Mouse (Mus musculus) forebrain, embryonic 13.5 days (tissue): ENCODE measurements at regions not wholly inside any gene's neighbourhood (a gene's known extent, or its start where the extent isn't known, plus 50 kb on each side); places are given as distances from the start of the nearest gene placed in this dataset.
A peak's percentile ranks its signal among the peaks of the same experiment; 100 is the strongest.

ENCODE experiments used
- ATAC-seq: fragments of 200-750 bp; cut with Nextera tagmentation; 2 replicates; pipeline ENCODE4 v1.8.0; 2017
- H3K27ac ChIP-seq: fragments of 300-500 bp; sonication (generic); 2 replicates; pipeline ENCODE4 v1.5.1; 2015; ENCODE audit warnings: inconsistent platforms, mild to moderate bottlenecking, moderate library complexity
- H3K27me3 ChIP-seq: fragments of 300-500 bp; sonication (generic); 2 replicates; pipeline ENCODE4 v1.6.1; 2015; ENCODE audit warnings: mild to moderate bottlenecking, inconsistent platforms
- H3K36me3 ChIP-seq: fragments of 300-500 bp; sonication (generic); 2 replicates; pipeline ENCODE4 v1.6.1; 2015; ENCODE audit warnings: mild to moderate bottlenecking, inconsistent platforms; ENCODE audit not compliant: poor library complexity, severe bottlenecking
- H3K4me1 ChIP-seq: fragments of 300-500 bp; sonication (generic); 2 replicates; pipeline ENCODE4 v1.6.1; 2015; ENCODE audit warnings: inconsistent platforms
- H3K4me2 ChIP-seq: fragments of 300-500 bp; sonication (generic); 2 replicates; pipeline ENCODE4 v1.6.1; 2015; ENCODE audit warnings: inconsistent platforms, mild to moderate bottlenecking, moderate library complexity
- H3K4me3 ChIP-seq: fragments of 300-500 bp; sonication (generic); 2 replicates; pipeline ENCODE4 v1.5.1; 2015; ENCODE audit warnings: mild to moderate bottlenecking, inconsistent platforms
- H3K9ac ChIP-seq: fragments of 300-500 bp; sonication (generic); 2 replicates; pipeline ENCODE4 v1.6.1; 2015; ENCODE audit warnings: mild to moderate bottlenecking, inconsistent platforms
- H3K9me3 ChIP-seq: fragments of 300-500 bp; sonication (generic); replicated peaks from 2 replicates; pipeline ENCODE4 v1.6.1; 2016; ENCODE audit warnings: inconsistent platforms
- WGBS: fragments of 180-500 bp; shearing (Covaris S2); methylation state at CpG from one replicate; pipeline ENCODE4 v1.1.7; 2015; 5-methylcytosine and 5-hydroxymethylcytosine counted together

- Histone ChIP-seq H3K36me3 (no peaks in the 10 kb centered on the region), H3K9ac (no peak overlapping the region), H3K9me3 (no peaks in the 10 kb centered on the region), H3K4me1 (no peaks in the 10 kb centered on the region), H3K4me3 (no peak overlapping the region), H3K27me3 (no peaks in the 10 kb centered on the region), H3K4me2 (no peak overlapping the region), H3K27ac (no peak overlapping the region)
- 81% methylated on average over 9 of the region's 9 CpGs for WGBS
- ATAC-seq: no peak
These were observed 471.5 kb upstream of the Tenm4 start for GRCm38 (mm10) chr7:95699506-95699905.

GRCm38 (mm10) chr7:95710088-95710487 is 461.0 kb upstream of the Tenm4 start:
- H3K4me1 ChIP-seq: no peaks in the 10 kb centered on the region
- H3K9me3 ChIP-seq: no peaks in the 10 kb centered on the region
- no peaks in the 10 kb centered on the region for H3K27me3 ChIP-seq
- no peak overlapping the region for H3K4me3 ChIP-seq
- no peak overlapping the region for H3K4me2 ChIP-seq
- WGBS: 78% methylated on average over 7 of the region's 7 CpGs
- ATAC-seq: no peak
- no peak overlapping the region for H3K27ac ChIP-seq
- no peaks in the 10 kb centered on the region for H3K36me3 ChIP-seq
- H3K9ac ChIP-seq: no peak overlapping the region

GRCm38 (mm10) chr7:95720083-95720482 is 451.0 kb upstream of the Tenm4 start:
- Histone ChIP-seq H3K9ac (no peak overlapping the region), H3K4me3 (no peak overlapping the region)
- ATAC-seq: no peak

GRCm38 (mm10) chr7:95725716-95726487 is 445.1 kb upstream of the Tenm4 start:
- WGBS: 63% methylated on average over 2 of the region's 2 CpGs
- Histone ChIP-seq H3K36me3 (no peaks in the 10 kb centered on the region), H3K4me3 (no peak overlapping the region), H3K4me1 (peaks cover 4% of the 10 kb centered on the region; the same call in 1 of the 2 replicates), H3K4me2 (no peak overlapping the region), H3K27me3 (no peaks in the 10 kb centered on the region), H3K27ac (peak overlapping the region; percentile 8; the same call in 1 of the 2 replicates), H3K9me3 (no peaks in the 10 kb centered on the region), H3K9ac (no peak overlapping the region)
- peak; percentile 84 for ATAC-seq

More at GRCm38 (mm10) chr7:95720083-95720482, 451.0 kb upstream of the Tenm4 start:
- no peak overlapping the region for H3K27ac ChIP-seq
- no peaks in the 10 kb centered on the region for H3K9me3 ChIP-seq
- H3K4me1 ChIP-seq: no peaks in the 10 kb centered on the region
- no peak overlapping the region for H3K4me2 ChIP-seq
- no peaks in the 10 kb centered on the region for H3K36me3 ChIP-seq
- no peaks in the 10 kb centered on the region for H3K27me3 ChIP-seq

- no peak for ATAC-seq
- H3K4me2 ChIP-seq: no peak overlapping the region
These were observed 437.2 kb upstream of the Tenm4 start for GRCm38 (mm10) chr7:95733807-95734206.

GRCm38 (mm10) chr7:95734587-95734986 is 436.5 kb upstream of the Tenm4 start:
- no peak overlapping the region for H3K4me3 ChIP-seq
- 63% methylated on average over 5 of the region's 5 CpGs for WGBS
- H3K27me3 ChIP-seq: no peaks in the 10 kb centered on the region
- no peak overlapping the region for H3K9ac ChIP-seq
- H3K4me2 ChIP-seq: no peak overlapping the region
- no peak overlapping the region for H3K27ac ChIP-seq
- no peaks in the 10 kb centered on the region for H3K36me3 ChIP-seq
- H3K4me1 ChIP-seq: no peaks in the 10 kb centered on the region
- ATAC-seq: peak; percentile 83; the same call in 1 of the 2 replicates
- H3K9me3 ChIP-seq: no peaks in the 10 kb centered on the region

More at GRCm38 (mm10) chr7:95733807-95734206, 437.2 kb upstream of the Tenm4 start:
- WGBS: 59% methylated on average over 1 of the region's 1 CpGs
- no peaks in the 10 kb centered on the region for H3K36me3 ChIP-seq
- H3K4me3 ChIP-seq: no peak overlapping the region
- no peak overlapping the region for H3K27ac ChIP-seq
- no peak overlapping the region for H3K9ac ChIP-seq
- H3K9me3 ChIP-seq: no peaks in the 10 kb centered on the region
- H3K4me1 ChIP-seq: peaks cover 4% of the 10 kb centered on the region; the same call in 1 of the 2 replicates
- no peaks in the 10 kb centered on the region for H3K27me3 ChIP-seq

GRCm38 (mm10) chr7:95736716-95737115 is 434.3 kb upstream of the Tenm4 start:
- no peak overlapping the region for H3K4me2 ChIP-seq
- no peaks in the 10 kb centered on the region for H3K9me3 ChIP-seq
- H3K27ac ChIP-seq: no peak overlapping the region
- H3K4me1 ChIP-seq: no peaks in the 10 kb centered on the region
- no peaks in the 10 kb centered on the region for H3K27me3 ChIP-seq
- H3K4me3 ChIP-seq: no peak overlapping the region
- H3K9ac ChIP-seq: no peak overlapping the region
- ATAC-seq: no peak
- no peaks in the 10 kb centered on the region for H3K36me3 ChIP-seq

GRCm38 (mm10) chr7:95738725-95739245 is 432.3 kb upstream of the Tenm4 start:
- Histone ChIP-seq H3K4me2 (no peak overlapping the region), H3K4me1 (no peaks in the 10 kb centered on the region), H3K27me3 (no peaks in the 10 kb centered on the region), H3K27ac (no peak overlapping the region), H3K9ac (no peak overlapping the region), H3K36me3 (no peaks in the 10 kb centered on the region), H3K4me3 (no peak overlapping the region), H3K9me3 (no peaks in the 10 kb centered on the region)
- WGBS: 77% methylated on average over 2 of the region's 2 CpGs
- no peak for ATAC-seq

- no peaks in the 10 kb centered on the region for H3K36me3 ChIP-seq
- no peaks in the 10 kb centered on the region for H3K4me1 ChIP-seq
- no peaks in the 10 kb centered on the region for H3K27me3 ChIP-seq
- H3K9me3 ChIP-seq: no peaks in the 10 kb centered on the region
- whole genome bisulfite sequencing: 90% methylated on average over 5 of the region's 5 CpGs
- no peak for ATAC-seq
- no peak overlapping the region for H3K4me3 ChIP-seq
- H3K27ac ChIP-seq: no peak overlapping the region
- no peak overlapping the region for H3K4me2 ChIP-seq
- no peak overlapping the region for H3K9ac ChIP-seq
These were observed 431.3 kb upstream of the Tenm4 start for GRCm38 (mm10) chr7:95739779-95740178.

- H3K9ac ChIP-seq: no peak overlapping the region
- H3K27me3 ChIP-seq: no peaks in the 10 kb centered on the region
- H3K4me1 ChIP-seq: peaks cover 8% of the 10 kb centered on the region
- H3K36me3 ChIP-seq: no peaks in the 10 kb centered on the region
- no peaks in the 10 kb centered on the region for H3K9me3 ChIP-seq
- WGBS: 82% methylated on average over 2 of the region's 2 CpGs
- no peak overlapping the region for H3K4me2 ChIP-seq
- no peak for ATAC-seq
- H3K4me3 ChIP-seq: no peak overlapping the region
- H3K27ac ChIP-seq: no peak overlapping the region
These were observed 412.7 kb upstream of the Tenm4 start for GRCm38 (mm10) chr7:95758375-95758774.

- no peaks in the 10 kb centered on the region for H3K27me3 ChIP-seq
- no peak overlapping the region for H3K4me3 ChIP-seq
- no peak overlapping the region for H3K27ac ChIP-seq
- ATAC-seq: peak; percentile 87
- no peaks in the 10 kb centered on the region for H3K9me3 ChIP-seq
- H3K9ac ChIP-seq: no peak overlapping the region
- H3K4me1 ChIP-seq: peaks cover 8% of the 10 kb centered on the region
- 30% methylated on average over 12 of the region's 12 CpGs for WGBS
- peak overlapping the region; percentile 20; the same call in 1 of the 2 replicates for H3K4me2 ChIP-seq
- no peaks in the 10 kb centered on the region for H3K36me3 ChIP-seq
These were observed 409.9 kb upstream of the Tenm4 start for GRCm38 (mm10) chr7:95760945-95761661.

- H3K9me3 ChIP-seq: no peaks in the 10 kb centered on the region
- no peak for ATAC-seq
- WGBS: 80% methylated on average over 6 of the region's 6 CpGs
These were observed 404.5 kb upstream of the Tenm4 start for GRCm38 (mm10) chr7:95766356-95767150.

More at GRCm38 (mm10) chr7:95766356-95767150, 404.5 kb upstream of the Tenm4 start:
- peaks cover 1% of the 10 kb centered on the region for H3K4me1 ChIP-seq
- H3K4me3 ChIP-seq: no peak overlapping the region
- H3K27ac ChIP-seq: no peak overlapping the region
- H3K36me3 ChIP-seq: no peaks in the 10 kb centered on the region
- no peak overlapping the region for H3K9ac ChIP-seq
- no peak overlapping the region for H3K4me2 ChIP-seq
- H3K27me3 ChIP-seq: no peaks in the 10 kb centered on the region
